Mouse (Mus musculus): ENCODE data around the gene 4933409G03Rik.
A peak's percentile ranks its signal among the peaks of the same experiment; 100 is the strongest.
"Not testable (repeated sequence)": the region's sequence is repeated elsewhere in the genome, so short reads cannot be mapped to it uniquely, and the experiment has no call there.

Gene 4933409G03Rik

GRCm38 (mm10) chr2:68582113-68582512 lies at the start of gene 4933409G03Rik:
TSS of gene 4933409G03Rik (plus strand) at chr2:68582413.
- no peak for DNase-seq

- DNase-seq = no peak
Measured at GRCm38 (mm10) chr2:68544190-68544589, 38.0 kb upstream of the 4933409G03Rik start.

GRCm38 (mm10) chr2:68560821-68561220 lies 21.4 kb upstream of the 4933409G03Rik start:
- no peak for DNase-seq

GRCm38 (mm10) chr2:68563331-68563730 lies 18.9 kb upstream of the 4933409G03Rik start:
- no peak for DNase-seq

- peak; percentile 23 for DNase-seq
Measured at GRCm38 (mm10) chr2:68568361-68568760, 13.9 kb upstream of the 4933409G03Rik start.

- no peak for DNase-seq
Measured at GRCm38 (mm10) chr2:68572340-68572739, 9.9 kb upstream of the 4933409G03Rik start.

GRCm38 (mm10) chr2:68592765-68593164 lies 10.6 kb downstream of the 4933409G03Rik start:
- no peak for DNase-seq

GRCm38 (mm10) chr2:68656186-68656585 lies 74.0 kb downstream of the 4933409G03Rik start, which contains the start of gene 4932414N04Rik:
TSS of gene 4932414N04Rik (plus strand) at chr2:68656486.
- not testable (repeated sequence) for DNase-seq
